Mouse (Mus musculus): ENCODE results near the gene Sh3gl1.
A peak's percentile ranks its signal among the peaks of the same experiment; 100 is the strongest.
"Not testable (repeated sequence)": the region's sequence is repeated elsewhere in the genome, so short reads cannot be mapped to it uniquely, and the experiment has no call there.

Gene Sh3gl1

DNA sequence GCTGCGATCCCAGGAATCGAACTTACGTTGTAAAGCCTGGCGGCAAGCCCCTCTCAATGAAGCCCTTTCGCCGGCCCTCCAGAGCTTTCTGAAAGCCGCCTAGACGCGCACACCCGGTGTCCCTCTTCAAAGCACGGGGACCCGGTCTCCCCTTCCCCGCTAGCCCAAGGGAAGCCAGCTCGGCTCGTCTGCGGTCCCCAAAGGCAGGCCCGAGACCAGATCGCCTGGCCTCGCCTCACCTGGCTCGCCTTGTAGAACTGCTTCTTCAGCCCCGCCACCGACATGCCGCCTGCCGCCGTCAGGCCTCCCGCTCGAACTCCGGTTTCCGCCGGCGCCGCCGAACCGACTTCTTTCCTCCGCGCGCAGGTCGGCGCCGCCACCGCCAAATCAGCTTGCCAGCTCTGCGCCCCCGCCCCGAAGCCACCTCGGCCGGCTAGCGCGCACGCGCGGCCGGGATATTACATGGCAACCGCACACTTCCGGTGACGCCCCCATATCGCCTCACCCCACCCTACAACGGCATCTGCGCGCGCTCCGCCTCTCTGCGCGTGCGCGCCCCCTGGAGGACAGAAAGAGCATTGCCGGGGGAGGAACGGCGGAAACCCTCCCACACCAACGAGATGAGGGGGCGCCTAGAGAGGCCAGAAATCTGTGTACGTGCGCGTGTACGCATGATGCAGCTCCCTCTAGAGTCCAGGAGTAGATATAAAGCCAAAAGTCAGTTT, at the start of gene Sh3gl1:
Gene Sh3gl1 (minus strand): TSS at position 460 of the 725 bp plus-strand sequence.
- DNase-seq (ENCODE audit: low read depth in 2 of 2, low spot score in 2 of 2) = peak; percentile 99 to 100

- no peak for DNase-seq (ENCODE audit: low read depth in 2 of 2, low spot score in 2 of 2)
These were observed 44.5 kb upstream of the Sh3gl1 start for GRCm38 (mm10) chr17:56080781-56081585.

- DNase-seq (ENCODE audit: low read depth in 2 of 2, low spot score in 2 of 2) = no peak
These were observed 43.5 kb upstream of the Sh3gl1 start for GRCm38 (mm10) chr17:56079921-56080320.

DNA sequence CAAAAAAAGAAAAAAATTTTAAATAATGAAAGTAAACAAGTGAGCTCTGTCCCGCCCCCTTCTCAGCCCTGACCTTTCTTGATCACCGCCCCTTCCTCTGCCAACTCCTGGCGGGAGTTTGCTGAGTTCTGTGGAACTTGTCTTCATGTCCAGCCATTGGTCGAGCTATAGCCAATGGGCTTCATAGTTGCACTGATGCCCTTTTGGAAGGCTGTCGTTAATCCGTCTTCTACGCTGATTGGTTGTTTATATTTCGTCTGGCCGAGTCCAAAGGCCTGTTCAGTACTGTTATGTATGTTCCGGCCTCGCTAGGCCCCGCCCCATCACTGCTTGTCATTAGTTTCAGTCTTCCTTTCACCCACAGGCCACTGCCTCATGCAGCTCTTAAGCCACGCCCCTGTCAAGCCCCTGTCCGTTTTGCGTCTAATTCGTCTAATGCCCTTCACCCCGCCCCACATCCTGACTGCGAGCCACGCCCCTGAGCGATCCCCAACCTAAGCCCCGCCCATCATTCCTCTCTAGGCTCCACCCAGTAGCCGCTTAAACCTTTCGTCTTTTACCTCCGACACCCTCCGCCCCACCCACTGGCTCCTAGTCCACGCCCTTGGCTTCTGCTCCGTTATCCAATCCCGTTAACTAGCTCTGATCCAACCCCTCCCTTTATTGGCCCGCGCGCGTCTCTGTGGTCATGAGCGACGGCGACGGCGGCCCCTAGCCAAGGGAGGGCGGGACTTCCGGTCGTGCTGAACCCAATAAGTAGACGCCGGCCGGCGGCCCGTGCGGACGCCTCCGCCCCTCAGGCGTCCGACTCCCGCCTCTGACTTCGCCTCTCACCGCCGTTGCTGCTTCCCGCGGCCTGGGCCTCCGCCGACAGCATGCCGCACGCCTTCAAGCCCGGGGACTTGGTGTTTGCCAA, 42.7 kb upstream of the Sh3gl1 start, which contains the start of gene Hdgfl2:
Gene Hdgfl2 (plus strand): TSS at position 755 of the 916 bp plus-strand sequence.
- DNase-seq (ENCODE audit: low read depth in 2 of 2, low spot score in 2 of 2) = peak; percentile 99

GRCm38 (mm10) chr17:56078361-56078760, 41.9 kb upstream of the Sh3gl1 start:
- peak in 1 of 2 experiments; percentile 5 for DNase-seq (ENCODE audit: low read depth in 2 of 2, low spot score in 2 of 2)

- DNase-seq (ENCODE audit: low read depth in 2 of 2, low spot score in 2 of 2) = no peak
These were observed 41.1 kb upstream of the Sh3gl1 start for GRCm38 (mm10) chr17:56077523-56077922.

- peak; percentile 96 for DNase-seq (ENCODE audit: low read depth in 2 of 2, low spot score in 2 of 2)
These were observed 38.4 kb upstream of the Sh3gl1 start, which contains the start of gene Ubxn6 for GRCm38 (mm10) chr17:56074827-56075208. Ubxn6 (minus strand) TSS chr17:56075028.

GRCm38 (mm10) chr17:56074097-56074826, 37.8 kb upstream of the Sh3gl1 start:
- peak in 1 of 2 experiments; percentile 80 for DNase-seq (ENCODE audit: low read depth in 2 of 2, low spot score in 2 of 2)

GRCm38 (mm10) chr17:56072243-56072642, 35.8 kb upstream of the Sh3gl1 start:
- DNase-seq (ENCODE audit: low read depth in 2 of 2, low spot score in 2 of 2) = no peak

GRCm38 (mm10) chr17:56071126-56071525, 34.7 kb upstream of the Sh3gl1 start:
- no peak for DNase-seq (ENCODE audit: low read depth in 2 of 2, low spot score in 2 of 2)

DNA sequence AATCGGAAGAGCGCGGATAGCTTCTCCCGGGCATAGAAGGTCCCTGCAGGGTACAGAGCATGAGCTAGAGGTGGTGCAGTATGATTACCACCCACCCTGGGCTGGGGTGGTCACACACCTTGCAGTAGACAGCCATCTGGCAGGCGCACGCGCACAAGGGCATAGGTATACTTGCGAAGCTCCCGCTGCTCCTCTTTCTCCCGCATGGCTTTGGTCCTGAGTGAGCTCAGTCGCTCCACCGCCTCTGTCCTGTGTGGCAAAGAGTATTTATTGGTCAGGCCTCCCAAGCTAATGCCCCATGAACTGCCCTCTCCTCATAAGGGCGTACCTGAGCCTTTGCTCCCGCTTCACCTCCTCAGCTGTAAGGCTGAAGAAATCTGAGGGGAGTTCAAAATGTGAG, 32.6 kb upstream of the Sh3gl1 start:
- no peak for DNase-seq (ENCODE audit: low read depth in 2 of 2, low spot score in 2 of 2)

- no peak for DNase-seq (ENCODE audit: low read depth in 2 of 2, low spot score in 2 of 2)
These were observed 30.0 kb upstream of the Sh3gl1 start for GRCm38 (mm10) chr17:56066451-56066850.

DNA sequence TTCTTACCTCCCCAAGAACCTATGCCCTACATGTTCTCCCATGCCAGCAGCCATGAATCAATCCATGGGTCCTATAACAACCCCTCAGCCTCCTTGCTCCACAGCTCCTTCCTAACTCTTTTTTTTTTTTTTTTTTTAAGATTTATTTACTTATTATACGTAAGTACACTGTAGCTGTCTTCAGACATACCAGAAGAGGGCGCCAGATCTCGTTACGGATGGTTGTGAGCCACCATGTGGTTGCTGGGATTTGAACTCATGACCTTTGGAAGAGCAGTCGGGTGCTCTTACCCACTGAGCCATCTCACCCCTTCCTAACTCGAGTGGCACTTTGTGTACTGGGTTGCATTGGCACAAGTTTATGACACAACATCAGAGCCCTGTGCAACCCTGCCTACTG, 29.3 kb upstream of the Sh3gl1 start:
- not testable (repeated sequence) for DNase-seq (ENCODE audit: low read depth in 2 of 2, low spot score in 2 of 2)

- no peak for DNase-seq (ENCODE audit: low read depth in 2 of 2, low spot score in 2 of 2)
These were observed 25.6 kb upstream of the Sh3gl1 start for GRCm38 (mm10) chr17:56062081-56062480.

GRCm38 (mm10) chr17:56057381-56058120, 21.1 kb upstream of the Sh3gl1 start:
- DNase-seq (ENCODE audit: low read depth in 2 of 2, low spot score in 2 of 2) = no peak

DNA sequence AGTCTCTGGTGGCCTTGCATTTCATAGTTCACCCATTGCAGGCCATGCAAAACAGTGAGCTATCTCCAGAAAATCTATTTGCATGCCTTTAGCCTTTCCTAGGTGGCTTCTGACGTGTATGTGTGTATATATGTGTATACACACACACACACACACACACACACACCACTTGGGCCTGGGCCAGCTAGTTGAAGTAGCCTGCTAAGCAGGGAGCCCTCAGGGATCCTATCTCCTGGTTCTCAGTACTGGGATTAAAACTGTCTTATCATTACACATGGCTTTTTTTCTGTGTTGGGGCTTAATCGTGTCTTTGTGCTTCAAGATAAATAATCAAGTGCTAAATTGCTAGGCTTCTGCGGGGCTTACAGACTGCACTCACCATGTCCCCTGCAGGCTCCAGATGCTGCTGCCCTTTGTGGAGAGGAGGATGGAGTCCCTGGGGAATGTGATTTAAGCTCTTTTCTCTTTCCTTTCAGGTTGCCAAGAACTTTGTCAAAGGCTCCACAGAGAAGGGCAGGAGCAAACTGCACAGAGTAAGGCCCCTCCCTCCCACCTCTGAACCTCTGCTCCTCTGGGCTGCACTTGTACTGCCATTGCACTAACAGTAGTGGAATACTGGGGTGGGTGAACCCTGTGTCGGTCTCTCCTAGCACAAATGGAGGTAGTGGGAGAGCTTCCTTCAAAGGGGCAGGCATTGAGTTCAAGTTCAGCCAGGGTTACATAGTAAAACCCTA, 19.7 kb upstream of the Sh3gl1 start:
- no peak for DNase-seq (ENCODE audit: low read depth in 2 of 2, low spot score in 2 of 2)

DNA sequence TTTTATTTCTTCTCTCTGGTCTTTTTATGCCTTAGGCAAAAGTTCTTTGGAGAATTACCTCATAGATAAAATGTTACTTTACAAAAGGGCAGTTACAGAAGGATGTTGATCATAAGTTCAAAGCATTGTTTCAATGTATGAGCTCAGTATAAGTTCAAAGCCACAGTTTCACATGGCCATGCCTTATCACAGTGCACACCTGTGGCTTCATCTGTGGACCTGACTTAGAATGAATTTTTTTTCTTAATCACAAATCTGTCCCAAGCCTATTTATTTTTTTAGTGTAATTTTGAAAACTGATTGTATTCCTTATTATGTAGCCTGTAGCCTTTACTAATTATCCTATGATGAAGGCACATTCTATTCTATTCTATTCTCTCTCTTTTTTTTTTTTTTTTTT, 18.5 kb upstream of the Sh3gl1 start:
- no peak for DNase-seq (ENCODE audit: low read depth in 2 of 2, low spot score in 2 of 2)

- DNase-seq (ENCODE audit: low read depth in 2 of 2, low spot score in 2 of 2) = no peak
These were observed 14.9 kb upstream of the Sh3gl1 start for GRCm38 (mm10) chr17:56051369-56051768.

DNA sequence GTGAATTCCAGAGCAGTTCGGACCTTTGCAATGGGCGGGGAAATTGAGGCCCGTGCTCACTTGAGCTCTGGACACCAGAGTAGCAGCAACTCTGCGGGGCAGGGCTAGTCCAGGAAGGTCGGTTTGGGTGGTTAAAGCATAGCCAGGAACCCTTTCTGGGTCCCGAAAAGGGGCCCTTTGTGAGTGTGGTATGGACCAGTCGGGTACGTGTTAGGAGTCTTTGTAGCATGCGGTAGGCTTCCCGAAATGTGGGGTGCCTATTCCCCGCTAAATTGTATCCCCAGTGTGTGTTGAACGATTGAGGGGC, 4.4 kb upstream of the Sh3gl1 start:
- no peak for DNase-seq (ENCODE audit: low read depth in 2 of 2, low spot score in 2 of 2)

Measured in CD8-positive naive resting alpha-beta T cell, adult 2 months (primary cell).